Mouse (Mus musculus): Measurements from ENCODE around the gene Fam221b. TPM values are rescaled to one million over a fixed set of nuclear protein-coding genes. Genes with fewer than 3 reads are reported as not detected.

Gene Fam221b
- polyA plus RNA-seq, 1 experiment from 2014 or later, result 4.0 TPM

DNA sequence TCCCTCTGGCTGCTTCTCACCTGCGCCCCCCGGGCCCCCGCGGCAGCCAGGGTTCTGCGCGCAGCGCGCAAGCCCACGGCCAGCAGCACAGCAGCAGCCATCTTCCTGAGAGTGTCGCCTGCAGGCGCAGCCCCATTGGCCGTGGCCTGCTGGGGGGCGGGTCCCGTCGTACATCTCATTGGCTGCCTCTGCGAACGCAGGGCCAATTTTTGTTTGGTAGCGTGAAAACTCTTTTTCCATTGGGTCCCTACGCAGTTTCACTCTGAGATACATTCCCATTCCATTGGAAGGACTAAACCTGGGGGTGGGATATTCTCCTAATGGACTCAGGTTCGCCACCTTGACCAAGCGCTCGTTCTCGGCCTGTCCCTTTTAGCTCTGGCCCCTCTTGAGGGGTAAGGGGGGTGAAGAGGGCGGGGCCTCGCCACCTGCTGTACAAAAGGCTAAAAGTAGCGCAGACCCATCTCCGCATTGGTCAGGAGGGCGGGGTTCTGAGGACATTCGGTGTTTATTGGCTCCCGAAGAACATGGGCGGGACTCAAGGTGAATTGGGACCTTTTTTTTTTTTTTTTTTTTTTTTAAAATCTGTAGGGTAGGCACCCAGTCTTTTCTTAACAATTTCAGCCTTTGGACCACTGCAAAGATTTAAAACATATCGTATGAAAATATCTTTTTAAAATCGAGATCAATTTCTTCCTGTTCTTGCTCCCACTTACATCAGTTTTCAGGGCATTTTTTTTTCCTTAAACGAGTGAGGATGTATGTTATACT is 12.4 kb downstream of the Fam221b start, which contains the start of gene Hint2:
TSS of gene Hint2 (minus strand) at position 128 of the 771 bp plus-strand sequence.
- no peaks in the 10 kb centered on the region for H3K36me3 ChIP-seq
- peak within 1 kb of the TSS; percentile 95 for H3K27ac ChIP-seq
- peaks cover 17% of the 10 kb centered on the region for H3K4me1 ChIP-seq (replicated peaks)
- H3K27me3 ChIP-seq, result peaks cover 5% of the 10 kb centered on the region; the same call in 1 of the 2 replicates
- peak within 1 kb of the TSS; percentile 84 for H3K4me3 ChIP-seq
- 1% methylated on average over 34 of the region's 34 CpGs for WGBS
- H3K9me3 ChIP-seq (replicated peaks), result no peaks in the 10 kb centered on the region
- H3K4me2 ChIP-seq, result peak within 1 kb of the TSS; percentile 86
- peak; percentile 95 for ATAC-seq (replicated peaks; ENCODE audit: insufficient number of reproducible peaks, insufficient read depth, low FRiP score, low read depth)
- peak within 1 kb of the TSS; percentile 88 for H3K9ac ChIP-seq

DNA sequence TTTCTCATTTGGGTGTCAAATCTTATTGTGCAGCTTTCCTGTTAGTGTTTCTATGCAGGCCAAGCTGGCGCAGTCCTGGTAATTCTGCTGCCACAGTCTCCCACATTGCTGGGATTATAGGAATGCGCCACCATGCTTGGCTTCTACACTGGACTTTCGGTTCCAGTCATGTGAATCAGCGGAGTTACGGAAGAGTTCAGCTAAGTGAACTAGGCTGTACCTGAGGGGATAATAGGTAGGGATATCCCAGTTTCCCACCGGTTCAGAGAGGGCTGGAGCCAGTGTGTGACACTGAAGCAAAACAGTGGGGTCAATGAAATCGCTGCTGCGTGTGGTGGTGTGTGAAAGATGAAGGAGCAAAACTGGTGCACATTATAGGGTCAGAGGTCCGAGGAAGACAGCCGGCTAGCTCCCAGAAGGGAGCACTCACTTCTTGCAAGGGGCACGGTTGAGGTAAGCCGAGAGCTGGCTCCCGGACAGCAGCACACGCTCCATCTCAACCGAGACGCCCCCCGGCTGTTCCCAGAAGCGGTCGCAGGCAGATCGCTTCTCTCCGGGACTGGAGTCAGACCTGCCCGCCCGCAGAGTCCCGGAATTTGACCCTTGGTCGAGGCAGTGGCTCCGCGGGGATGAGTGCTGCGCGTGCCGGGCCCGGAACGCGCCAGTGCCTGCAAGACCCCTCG is 13.1 kb downstream of the Fam221b start:
- peaks cover under 1% of the 10 kb centered on the region; the same call in 1 of the 2 replicates for H3K36me3 ChIP-seq
- peak overlapping the region; percentile 95 for H3K27ac ChIP-seq
- no peaks in the 10 kb centered on the region for H3K27me3 ChIP-seq
- H3K4me2 ChIP-seq, result peak overlapping the region; percentile 86
- WGBS, result 4% methylated on average over 34 of the region's 34 CpGs
- peak overlapping the region; percentile 88 for H3K9ac ChIP-seq
- peaks cover 14% of the 10 kb centered on the region for H3K4me1 ChIP-seq (replicated peaks)
- ATAC-seq (replicated peaks; ENCODE audit: insufficient number of reproducible peaks, insufficient read depth, low FRiP score, low read depth), result peak; percentile 18; the same call in 1 of the 2 replicates
- H3K9me3 ChIP-seq (replicated peaks), result no peaks in the 10 kb centered on the region
- H3K4me3 ChIP-seq, result peak overlapping the region; percentile 84

GRCm38 (mm10) chr4:43653161-43654015 is 15.6 kb downstream of the Fam221b start, which contains the start of gene Spag8:
TSS of gene Spag8 (minus strand) at chr4:43653594.
- H3K4me2 ChIP-seq, result peak within 1 kb of the TSS; percentile 51
- no peak within 1 kb of the TSS for H3K9ac ChIP-seq
- H3K36me3 ChIP-seq, result peaks cover 17% of the 10 kb centered on the region
- no peak for ATAC-seq (replicated peaks; ENCODE audit: insufficient number of reproducible peaks, insufficient read depth, low FRiP score, low read depth)
- 0 out of 2 replicates have a peak, but pooled peaks cover 5% of the 10 kb centered on the region for H3K9me3 ChIP-seq (replicated peaks)
- no peaks in the 10 kb centered on the region for H3K27me3 ChIP-seq
- H3K4me1 ChIP-seq (replicated peaks), result peaks cover 14% of the 10 kb centered on the region
- H3K27ac ChIP-seq, result no peak within 1 kb of the TSS
- peak within 1 kb of the TSS; percentile 32 for H3K4me3 ChIP-seq
- 19% methylated on average over 24 of the region's 24 CpGs for WGBS

DNA sequence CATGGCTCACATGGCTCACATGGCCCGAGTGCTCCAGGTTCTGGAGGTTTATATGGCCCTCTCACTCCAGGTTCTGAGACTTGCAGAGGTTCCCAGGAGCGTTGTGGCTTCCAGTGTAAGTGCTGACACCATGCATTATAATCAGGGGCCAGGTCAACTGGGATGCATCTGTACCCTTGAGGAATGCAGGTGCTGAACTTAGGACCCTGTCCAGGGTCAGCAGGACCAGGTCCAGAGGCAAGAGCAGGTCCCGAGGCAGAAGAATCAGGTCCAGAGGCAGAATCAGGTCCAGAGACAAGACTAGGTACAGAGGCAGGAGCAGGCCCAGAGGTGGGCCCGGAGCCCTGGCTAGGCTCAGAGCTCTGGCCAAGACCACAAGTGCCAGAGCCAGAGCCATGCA is 16.2 kb downstream of the Fam221b start:
- Histone ChIP-seq H3K27me3 (no peaks in the 10 kb centered on the region), H3K9me3 (replicated peaks) (0 out of 2 replicates have a peak, but pooled peaks cover 5% of the 10 kb centered on the region), H3K36me3 (peaks cover 17% of the 10 kb centered on the region), H3K4me3 (no peak overlapping the region), H3K27ac (no peak overlapping the region), H3K4me1 (replicated peaks) (peaks cover 14% of the 10 kb centered on the region), H3K9ac (no peak overlapping the region), H3K4me2 (no peak overlapping the region; the same call in 1 of the 2 replicates)
- 80% methylated on average over 4 of the region's 4 CpGs for WGBS
- no peak for ATAC-seq (replicated peaks; ENCODE audit: insufficient number of reproducible peaks, insufficient read depth, low FRiP score, low read depth)

GRCm38 (mm10) chr4:43649783-43650182 is 19.2 kb downstream of the Fam221b start:
- no peak overlapping the region for H3K4me2 ChIP-seq
- H3K4me1 ChIP-seq (replicated peaks), result 0 out of 2 replicates have a peak, but pooled peaks cover 3% of the 10 kb centered on the region
- H3K9ac ChIP-seq, result no peak overlapping the region
- no peaks in the 10 kb centered on the region for H3K27me3 ChIP-seq
- WGBS, result 86% methylated on average over 3 of the region's 3 CpGs
- no peak for ATAC-seq (replicated peaks; ENCODE audit: insufficient number of reproducible peaks, insufficient read depth, low FRiP score, low read depth)
- peaks cover 24% of the 10 kb centered on the region for H3K36me3 ChIP-seq
- H3K4me3 ChIP-seq, result no peak overlapping the region
- H3K9me3 ChIP-seq (replicated peaks), result 0 out of 2 replicates have a peak, but pooled peaks cover 5% of the 10 kb centered on the region
- no peak overlapping the region for H3K27ac ChIP-seq

DNA sequence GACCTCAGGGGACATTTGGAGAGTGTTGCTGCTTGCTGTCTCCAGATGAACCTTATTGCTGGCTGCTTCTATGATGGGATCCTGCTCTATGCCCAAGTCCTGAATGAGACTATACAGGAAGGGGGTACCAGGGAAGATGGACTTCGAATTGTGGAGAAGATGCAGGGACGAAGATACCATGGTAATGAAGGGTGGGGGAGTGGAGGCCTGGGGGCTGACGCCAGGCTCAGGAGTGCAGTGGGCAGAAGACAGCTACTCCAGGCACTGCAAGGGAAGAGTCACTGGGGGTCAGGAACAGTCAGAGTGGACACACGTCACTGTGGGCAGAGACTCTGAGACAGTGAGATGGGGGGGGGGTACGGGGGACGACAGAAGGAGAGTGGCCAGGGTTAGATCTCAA is 28.5 kb downstream of the Fam221b start:
- ATAC-seq (replicated peaks; ENCODE audit: insufficient number of reproducible peaks, insufficient read depth, low FRiP score, low read depth), result no peak
- Histone ChIP-seq H3K9ac (no peak overlapping the region), H3K4me1 (replicated peaks) (no peaks in the 10 kb centered on the region), H3K36me3 (peaks cover 6% of the 10 kb centered on the region), H3K4me3 (no peak overlapping the region), H3K4me2 (no peak overlapping the region), H3K9me3 (replicated peaks) (no peaks in the 10 kb centered on the region), H3K27ac (no peak overlapping the region), H3K27me3 (no peaks in the 10 kb centered on the region)
- WGBS, result 66% methylated on average over 6 of the region's 6 CpGs

DNA sequence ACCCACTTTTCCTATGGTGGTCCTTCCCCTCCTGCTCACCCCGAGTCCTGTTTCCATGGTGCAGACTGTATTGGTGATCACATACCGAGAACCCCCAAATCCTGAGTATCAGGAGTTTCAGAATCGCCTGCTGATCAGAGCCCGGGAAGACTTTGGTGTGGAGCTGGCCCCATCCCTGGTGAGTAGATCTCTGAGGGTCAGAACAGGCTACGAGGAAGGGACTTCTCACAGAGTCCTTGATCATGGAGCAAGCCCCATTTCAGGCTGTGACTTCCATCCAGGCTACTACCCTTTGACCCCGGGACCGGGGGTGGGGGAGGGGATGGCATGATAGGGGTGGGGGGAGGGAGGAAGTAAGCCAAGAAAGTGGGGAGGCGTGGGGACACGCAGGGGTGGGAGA is 28.9 kb downstream of the Fam221b start:
- Histone ChIP-seq H3K9ac (no peak overlapping the region), H3K4me1 (replicated peaks) (peaks cover 3% of the 10 kb centered on the region), H3K4me2 (no peak overlapping the region), H3K27ac (no peak overlapping the region), H3K27me3 (no peaks in the 10 kb centered on the region), H3K9me3 (replicated peaks) (no peaks in the 10 kb centered on the region), H3K36me3 (peaks cover 6% of the 10 kb centered on the region), H3K4me3 (no peak overlapping the region)
- 71% methylated on average over 9 of the region's 9 CpGs for WGBS
- ATAC-seq (replicated peaks; ENCODE audit: insufficient number of reproducible peaks, insufficient read depth, low FRiP score, low read depth), result no peak

DNA sequence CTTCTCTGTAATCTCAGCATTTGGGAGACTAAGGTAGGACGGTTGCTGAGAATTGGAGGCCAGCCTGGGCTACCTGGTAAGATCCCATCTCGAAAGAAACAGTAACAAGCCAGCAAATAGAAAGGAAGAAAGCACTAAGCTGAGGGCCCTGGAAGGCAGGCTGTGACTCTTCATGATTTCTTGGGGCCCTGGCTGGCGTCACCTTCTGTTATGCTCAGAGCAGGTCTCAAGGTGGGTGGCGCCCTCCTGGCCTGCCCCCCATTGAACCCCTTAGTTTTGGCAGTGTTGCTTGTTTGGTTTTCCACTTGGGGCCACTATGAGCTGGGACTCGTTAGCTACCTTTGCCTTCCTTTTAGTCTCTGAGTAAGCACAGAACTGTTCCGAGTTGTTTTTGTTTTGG is 32.2 kb downstream of the Fam221b start:
- 81% methylated on average over 6 of the region's 6 CpGs for WGBS
- no peak overlapping the region for H3K27ac ChIP-seq
- no peak overlapping the region for H3K4me2 ChIP-seq
- no peak overlapping the region for H3K9ac ChIP-seq
- no peaks in the 10 kb centered on the region for H3K36me3 ChIP-seq
- ATAC-seq (replicated peaks; ENCODE audit: insufficient number of reproducible peaks, insufficient read depth, low FRiP score, low read depth), result no peak
- no peak overlapping the region for H3K4me3 ChIP-seq
- peaks cover 7% of the 10 kb centered on the region; the same call in 1 of the 2 replicates for H3K27me3 ChIP-seq
- peaks cover 28% of the 10 kb centered on the region for H3K4me1 ChIP-seq (replicated peaks)
- H3K9me3 ChIP-seq (replicated peaks), result no peaks in the 10 kb centered on the region

DNA sequence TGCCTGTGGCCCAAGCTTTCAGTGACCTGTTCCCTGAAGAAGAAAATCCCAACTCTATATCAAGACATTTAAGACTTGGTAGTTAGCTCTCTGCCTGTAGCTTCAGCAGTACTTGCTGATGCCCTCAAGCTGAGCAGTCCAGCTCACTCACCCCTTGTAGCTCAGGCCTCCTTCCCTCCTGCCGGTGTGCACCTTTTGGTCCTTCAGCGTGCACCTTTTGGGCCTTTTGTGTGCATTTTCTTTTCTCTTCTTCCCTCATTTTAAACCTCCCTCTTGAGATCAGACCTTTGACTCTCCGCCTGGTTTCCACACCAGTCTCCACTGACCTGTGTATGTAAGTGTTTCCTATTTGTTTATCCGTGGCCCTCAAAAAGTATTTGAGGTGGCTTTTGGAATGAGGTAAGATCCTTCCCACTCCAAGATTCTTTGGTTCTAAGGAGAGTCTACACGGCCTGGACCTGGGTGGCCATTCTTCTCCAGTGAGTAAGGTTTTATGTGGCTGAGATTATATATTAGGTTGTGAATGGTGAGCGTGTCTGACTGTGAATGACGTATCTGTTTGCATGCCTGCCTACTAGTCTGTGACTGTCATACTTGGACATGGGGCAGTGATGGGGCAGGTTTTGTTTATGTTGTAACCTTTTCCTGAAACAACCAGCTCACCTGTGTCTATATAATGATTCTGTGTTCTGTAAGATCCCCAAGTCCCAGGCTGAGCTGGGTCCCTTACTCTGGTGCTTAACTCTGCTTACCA is 34.1 kb downstream of the Fam221b start:
- Histone ChIP-seq H3K4me1 (replicated peaks) (peaks cover 42% of the 10 kb centered on the region), H3K9ac (no peak overlapping the region), H3K4me3 (no peak overlapping the region), H3K27me3 (peaks cover 7% of the 10 kb centered on the region; the same call in 1 of the 2 replicates), H3K27ac (no peak overlapping the region), H3K4me2 (no peak overlapping the region), H3K9me3 (replicated peaks) (no peaks in the 10 kb centered on the region), H3K36me3 (no peaks in the 10 kb centered on the region)
- WGBS, result 86% methylated on average over 7 of the region's 7 CpGs
- ATAC-seq (replicated peaks; ENCODE audit: insufficient number of reproducible peaks, insufficient read depth, low FRiP score, low read depth), result no peak

DNA sequence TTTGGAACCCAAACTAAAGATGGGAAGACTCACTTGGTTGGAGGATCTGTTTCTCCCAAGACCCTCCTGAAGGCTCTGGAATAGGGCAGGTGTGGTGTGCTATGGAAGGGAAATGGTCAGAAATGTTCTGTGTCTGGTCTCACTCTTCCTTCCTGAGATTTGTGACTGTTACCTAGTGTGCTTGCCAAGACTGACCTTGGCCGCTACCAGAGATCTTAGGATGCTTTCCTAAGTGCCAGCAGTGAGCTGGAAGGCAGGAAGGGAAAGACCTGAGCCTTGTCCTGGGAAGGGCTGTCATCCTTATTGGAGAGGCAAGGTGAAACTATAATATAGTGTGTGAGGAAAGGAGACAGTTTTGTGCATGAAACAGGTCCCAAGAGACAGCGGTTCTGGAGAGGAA is 35.2 kb downstream of the Fam221b start:
- no peaks in the 10 kb centered on the region for H3K9me3 ChIP-seq (replicated peaks)
- H3K9ac ChIP-seq, result no peak overlapping the region
- no peak overlapping the region for H3K4me3 ChIP-seq
- H3K36me3 ChIP-seq, result no peaks in the 10 kb centered on the region
- ATAC-seq (replicated peaks; ENCODE audit: insufficient number of reproducible peaks, insufficient read depth, low FRiP score, low read depth), result no peak
- no peak overlapping the region for H3K4me2 ChIP-seq
- no peak overlapping the region for H3K27ac ChIP-seq
- peaks cover 7% of the 10 kb centered on the region; the same call in 1 of the 2 replicates for H3K27me3 ChIP-seq
- peaks cover 42% of the 10 kb centered on the region for H3K4me1 ChIP-seq (replicated peaks)
- 85% methylated on average over 2 of the region's 2 CpGs for WGBS
